Mouse (Mus musculus): ENCODE measurements around the gene Thap8. TPM values are rescaled to one million over a fixed set of nuclear protein-coding genes. Genes with fewer than 3 reads are reported as not detected.
"Not testable (repeated sequence)": the region's sequence is repeated elsewhere in the genome, so short reads cannot be mapped to it uniquely, and the experiment has no call there.

Thap8 gene
- polyA plus RNA-seq (2012) = 0.04 TPM in 1 of 2 replicates, not detected in the other

GRCm38 (mm10) chr7:30279951-30280669, at the start of gene Thap8, which contains the start of gene Wdr62:
TSS of gene Thap8 (plus strand) at chr7:30280094.
TSS of gene Wdr62 (minus strand) at chr7:30280419.
- peaks cover 20% of the 10 kb centered on the region for H3K36me3 ChIP-seq (ENCODE audit: control insufficient read depth)
- peaks cover 45% of the 10 kb centered on the region for H3K4me1 ChIP-seq (ENCODE audit: control insufficient read depth)
- TF ChIP-seq GATA1 (IDR thresholded peaks at IDR 0.05; ENCODE audit: low read length) (no peak), TAL1 (IDR thresholded peaks at IDR 0.05; ENCODE audit: low read length) (no peak)
- H3K4me3 ChIP-seq (replicated peaks) = peak within 1 kb of the TSS; percentile 83
- no peaks in the 10 kb centered on the region for H3K27me3 ChIP-seq (ENCODE audit: control insufficient read depth)
- H3K9me3 ChIP-seq (ENCODE audit: control insufficient read depth, low read length) = no peaks in the 10 kb centered on the region

DNA sequence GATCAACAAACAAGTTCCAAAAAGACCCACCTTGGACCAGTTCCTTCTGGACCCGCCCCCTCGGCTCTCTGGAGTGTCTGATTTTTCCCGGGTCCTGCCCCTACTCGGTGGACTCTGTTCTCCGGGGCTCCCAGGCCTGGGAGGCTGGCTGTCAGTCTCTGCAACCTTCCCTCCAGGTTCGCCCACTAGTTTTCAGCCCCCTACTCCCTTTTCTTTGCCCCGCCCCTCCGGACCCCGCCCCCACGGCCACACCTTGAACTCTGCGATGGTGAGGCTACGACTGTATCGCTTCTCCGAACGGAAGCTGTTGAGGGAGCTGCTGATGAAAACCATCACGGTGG, 48.6 kb upstream of the Thap8 start:
- no peak for TF ChIP-seq TAL1 (IDR thresholded peaks at IDR 0.05; ENCODE audit: low read length)
- TF ChIP-seq GATA1 (IDR thresholded peaks at IDR 0.05; ENCODE audit: low read length) = no peak
- H3K36me3 ChIP-seq (ENCODE audit: control insufficient read depth) = peaks cover 36% of the 10 kb centered on the region

GRCm38 (mm10) chr7:30231669-30232454, 48.0 kb upstream of the Thap8 start, which contains the start of the genes Polr2i and Tbcb:
TSS of gene Polr2i (plus strand) at chr7:30231948.
TSS of gene Tbcb (minus strand) at chr7:30232272.
- H3K36me3 ChIP-seq (ENCODE audit: control insufficient read depth) = peaks cover 32% of the 10 kb centered on the region
- TF ChIP-seq GATA1 (IDR thresholded peaks at IDR 0.05; ENCODE audit: low read length) (no peak), TAL1 (IDR thresholded peaks at IDR 0.05; ENCODE audit: low read length) (no peak)
- H3K4me1 ChIP-seq (ENCODE audit: control insufficient read depth) = peaks cover 28% of the 10 kb centered on the region
- peak within 1 kb of the TSS; percentile 79 for H3K4me3 ChIP-seq (replicated peaks)
- H3K9me3 ChIP-seq (ENCODE audit: control insufficient read depth, low read length) = no peaks in the 10 kb centered on the region
- H3K27me3 ChIP-seq (ENCODE audit: control insufficient read depth) = no peaks in the 10 kb centered on the region

More for the DNA sequence above, 48.6 kb upstream of the Thap8 start:
- peak overlapping the region; percentile 79 for H3K4me3 ChIP-seq (replicated peaks)
- peaks cover 28% of the 10 kb centered on the region for H3K4me1 ChIP-seq (ENCODE audit: control insufficient read depth)
- H3K27me3 ChIP-seq (ENCODE audit: control insufficient read depth) = no peaks in the 10 kb centered on the region
- H3K9me3 ChIP-seq (ENCODE audit: control insufficient read depth, low read length) = no peaks in the 10 kb centered on the region

GRCm38 (mm10) chr7:30232631-30233148, 47.2 kb upstream of the Thap8 start:
- Histone ChIP-seq H3K36me3 (ENCODE audit: control insufficient read depth) (peaks cover 24% of the 10 kb centered on the region), H3K4me1 (ENCODE audit: control insufficient read depth) (peaks cover 28% of the 10 kb centered on the region), H3K27me3 (ENCODE audit: control insufficient read depth) (no peaks in the 10 kb centered on the region), H3K4me3 (replicated peaks) (peak overlapping the region; percentile 79), H3K9me3 (ENCODE audit: control insufficient read depth, low read length) (no peaks in the 10 kb centered on the region)
- no peak for TF ChIP-seq TAL1 (IDR thresholded peaks at IDR 0.05; ENCODE audit: low read length)

DNA sequence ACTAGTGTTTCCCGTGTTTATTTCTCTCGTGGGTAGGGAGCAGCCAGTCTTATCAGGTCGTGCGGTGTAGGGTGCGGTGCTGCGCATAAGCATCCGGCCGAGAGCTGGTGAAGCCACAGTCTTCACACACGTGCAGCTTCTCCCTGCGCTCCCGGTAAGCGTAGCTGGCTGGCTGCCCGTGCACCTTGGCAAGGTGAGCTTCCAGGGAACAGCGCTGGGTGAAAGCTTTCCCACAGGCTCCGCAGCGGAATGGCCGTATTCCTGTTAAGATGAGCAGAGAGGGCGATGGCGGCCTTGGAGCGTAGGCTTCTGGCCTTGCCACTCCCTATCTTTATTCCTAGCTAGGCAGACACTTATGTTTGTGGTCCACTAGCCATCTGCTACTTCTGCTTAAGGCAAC, 46.5 kb upstream of the Thap8 start:
- TF ChIP-seq TAL1 (IDR thresholded peaks at IDR 0.05; ENCODE audit: low read length) (no peak), GATA1 (IDR thresholded peaks at IDR 0.05; ENCODE audit: low read length) (no peak)
- Histone ChIP-seq H3K36me3 (ENCODE audit: control insufficient read depth) (peaks cover 20% of the 10 kb centered on the region), H3K9me3 (ENCODE audit: control insufficient read depth, low read length) (no peaks in the 10 kb centered on the region), H3K4me3 (replicated peaks) (peak overlapping the region; percentile 79), H3K4me1 (ENCODE audit: control insufficient read depth) (peaks cover 28% of the 10 kb centered on the region), H3K27me3 (ENCODE audit: control insufficient read depth) (no peaks in the 10 kb centered on the region)

- peaks cover 22% of the 10 kb centered on the region for H3K36me3 ChIP-seq (ENCODE audit: control insufficient read depth)
- H3K27me3 ChIP-seq (ENCODE audit: control insufficient read depth) = no peaks in the 10 kb centered on the region
- TF ChIP-seq TAL1 (IDR thresholded peaks at IDR 0.05; ENCODE audit: low read length) (no peak), GATA1 (IDR thresholded peaks at IDR 0.05; ENCODE audit: low read length) (no peak)
- H3K9me3 ChIP-seq (ENCODE audit: control insufficient read depth, low read length) = no peaks in the 10 kb centered on the region
- no peak overlapping the region for H3K4me3 ChIP-seq (replicated peaks)
- H3K4me1 ChIP-seq (ENCODE audit: control insufficient read depth) = peaks cover 28% of the 10 kb centered on the region
These were observed 45.5 kb upstream of the Thap8 start for GRCm38 (mm10) chr7:30234276-30234858.

DNA sequence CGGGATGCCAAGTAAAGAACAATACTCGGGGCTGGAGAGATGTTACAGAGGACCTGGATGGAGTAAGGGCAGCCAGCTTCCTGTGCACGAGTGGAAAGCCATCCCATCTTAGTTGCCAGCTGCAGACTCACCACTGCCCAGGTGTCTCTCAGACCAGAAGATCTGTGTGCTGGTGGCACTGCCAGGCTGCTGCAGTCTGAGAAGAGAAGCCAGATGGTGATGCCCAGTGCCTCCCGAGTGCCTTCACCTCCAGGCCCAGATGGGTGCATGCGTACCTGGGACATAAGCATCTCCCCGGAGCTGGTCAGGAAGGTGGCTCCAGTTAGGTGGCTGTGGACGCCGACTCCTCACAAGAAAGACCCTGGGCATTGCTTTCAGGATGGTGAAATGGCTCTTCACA, 44.8 kb upstream of the Thap8 start:
- Histone ChIP-seq H3K4me1 (ENCODE audit: control insufficient read depth) (peaks cover 28% of the 10 kb centered on the region), H3K4me3 (replicated peaks) (no peak overlapping the region), H3K36me3 (ENCODE audit: control insufficient read depth) (peaks cover 30% of the 10 kb centered on the region), H3K27me3 (ENCODE audit: control insufficient read depth) (no peaks in the 10 kb centered on the region), H3K9me3 (ENCODE audit: control insufficient read depth, low read length) (no peaks in the 10 kb centered on the region)
- TF ChIP-seq TAL1 (IDR thresholded peaks at IDR 0.05; ENCODE audit: low read length) (no peak), GATA1 (IDR thresholded peaks at IDR 0.05; ENCODE audit: low read length) (no peak)

- Histone ChIP-seq H3K9me3 (ENCODE audit: control insufficient read depth, low read length) (no peaks in the 10 kb centered on the region), H3K36me3 (ENCODE audit: control insufficient read depth) (peaks cover 35% of the 10 kb centered on the region), H3K27me3 (ENCODE audit: control insufficient read depth) (no peaks in the 10 kb centered on the region), H3K4me1 (ENCODE audit: control insufficient read depth) (peaks cover 25% of the 10 kb centered on the region), H3K4me3 (replicated peaks) (no peak within 1 kb of the TSS)
- TF ChIP-seq TAL1 (IDR thresholded peaks at IDR 0.05; ENCODE audit: low read length) (no peak), GATA1 (IDR thresholded peaks at IDR 0.05; ENCODE audit: low read length) (no peak)
These were observed 44.3 kb upstream of the Thap8 start, which contains the start of gene Ovol3 for GRCm38 (mm10) chr7:30235625-30236024. TSS of gene Ovol3 (minus strand) at chr7:30235725.

DNA sequence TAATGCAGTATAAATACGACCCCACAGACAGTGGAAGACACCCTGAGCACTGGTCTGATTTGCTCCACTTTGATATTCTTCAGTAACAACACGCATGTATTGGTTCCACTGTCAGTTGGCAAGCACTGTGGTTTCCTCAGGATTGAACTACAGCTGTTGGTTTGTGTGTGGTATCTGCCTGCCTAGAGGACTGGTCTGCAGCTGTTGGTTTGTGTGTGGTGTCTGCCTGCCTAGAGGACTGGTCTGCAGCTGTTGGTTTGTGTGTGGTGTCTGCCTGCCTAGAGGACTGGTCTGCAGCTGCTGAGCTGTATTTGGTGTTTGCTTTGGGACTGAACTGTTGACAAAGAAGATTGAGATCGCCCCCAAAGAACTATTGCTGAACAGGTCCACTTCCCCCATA, 42.5 kb upstream of the Thap8 start:
- peaks cover 52% of the 10 kb centered on the region for H3K36me3 ChIP-seq (ENCODE audit: control insufficient read depth)

More for the DNA sequence above, 42.5 kb upstream of the Thap8 start:
- not testable (repeated sequence) for H3K9me3 ChIP-seq (ENCODE audit: control insufficient read depth, low read length); H3K4me3 ChIP-seq (replicated peaks); H3K27me3 ChIP-seq (ENCODE audit: control insufficient read depth)
- H3K4me1 ChIP-seq (ENCODE audit: control insufficient read depth) = peaks cover 13% of the 10 kb centered on the region
